Mouse (Mus musculus): Measurements from ENCODE around the gene Brd9. TPM values are rescaled to one million over a fixed set of nuclear protein-coding genes. Genes with fewer than 3 reads are reported as not detected.
"Not testable (repeated sequence)": the region's sequence is repeated elsewhere in the genome, so short reads cannot be mapped to it uniquely, and the experiment has no call there.

The Brd9 gene
- total RNA-seq, 2 experiments from 2014 or later: 54.4 to 112 TPM

- peak; percentile 59 for ATAC-seq (replicated peaks; ENCODE audit: poor library complexity)
Observed at GRCm38 (mm10) chr13:73990325-73990724, 52.7 kb downstream of the Brd9 start.

GRCm38 (mm10) chr13:73990761-73991160, 53.1 kb downstream of the Brd9 start:
- peak; percentile 97 for ATAC-seq (replicated peaks; ENCODE audit: poor library complexity)

- ATAC-seq (replicated peaks; ENCODE audit: poor library complexity): no peak
Observed at GRCm38 (mm10) chr13:73991267-73991666, 53.7 kb downstream of the Brd9 start.

- ATAC-seq (replicated peaks; ENCODE audit: poor library complexity): peak; percentile 54
Observed at GRCm38 (mm10) chr13:73996456-73996855, 58.8 kb downstream of the Brd9 start.

- ATAC-seq (replicated peaks; ENCODE audit: poor library complexity): 0 out of 2 replicates have a peak, but pooled peaks have one; percentile 33
Observed at GRCm38 (mm10) chr13:74000519-74000918, 62.9 kb downstream of the Brd9 start.

- no peak for ATAC-seq (replicated peaks; ENCODE audit: poor library complexity)
Observed at GRCm38 (mm10) chr13:74000961-74001360, 63.4 kb downstream of the Brd9 start.

GRCm38 (mm10) chr13:74001492-74001891, 63.9 kb downstream of the Brd9 start:
- no peak for ATAC-seq (replicated peaks; ENCODE audit: poor library complexity)

- ATAC-seq (replicated peaks; ENCODE audit: poor library complexity): not testable (repeated sequence)
Observed at GRCm38 (mm10) chr13:74006881-74007280, 69.3 kb downstream of the Brd9 start.

GRCm38 (mm10) chr13:74008216-74008615, 70.6 kb downstream of the Brd9 start:
- ATAC-seq (replicated peaks; ENCODE audit: poor library complexity): not testable (repeated sequence)

GRCm38 (mm10) chr13:74008948-74009718, 71.5 kb downstream of the Brd9 start, which contains the start of gene Tppp:
Tppp (plus strand) TSS chr13:74009407.
- peak; percentile 95 for ATAC-seq (replicated peaks; ENCODE audit: poor library complexity)

- ATAC-seq (replicated peaks; ENCODE audit: poor library complexity): peak; percentile 3; the same call in 1 of the 2 replicates
Observed at GRCm38 (mm10) chr13:74009791-74010614, 72.4 kb downstream of the Brd9 start.

Other genes with a start within 250 kb of the Brd9 start
- gene Slc6a19, start 232.9 kb upstream of the Brd9 start, total RNA-seq (2015): not detected in 2 replicates
- gene Slc6a19, start 232.9 kb upstream of the Brd9 start, total RNA-seq (2017): not detected in 2 replicates
- 4.3 and 7.5 TPM in 2 replicates for gene Slc12a7, start 204.7 kb upstream of the Brd9 start, total RNA-seq (2015)
- 3.4 and 3.6 TPM in 2 replicates for gene Slc12a7, start 204.7 kb upstream of the Brd9 start, total RNA-seq (2017)
- gene Nkd2, start 90.2 kb upstream of the Brd9 start, total RNA-seq (2015): not detected in 2 replicates
- not detected in 2 replicates for gene Nkd2, start 90.2 kb upstream of the Brd9 start, total RNA-seq (2017)
- gene Trip13, start within 50 bp of the Brd9 start, total RNA-seq (2015): 60.1 and 62.4 TPM in 2 replicates
- 49.5 and 60.7 TPM in 2 replicates for gene Trip13, start within 50 bp of the Brd9 start, total RNA-seq (2017)
- not detected in 2 replicates for gene Zdhhc11, start 26.0 kb downstream of the Brd9 start, total RNA-seq (2015)
- gene Zdhhc11, start 26.0 kb downstream of the Brd9 start, total RNA-seq (2017): not detected in 2 replicates
- 0.17 TPM in 1 of 2 replicates, not detected in the other for gene Tppp, start 71.6 kb downstream of the Brd9 start, total RNA-seq (2015)
- gene Tppp, start 71.6 kb downstream of the Brd9 start, total RNA-seq (2017): 0.04 and 0.17 TPM in 2 replicates
- gene Cep72, start 124.5 kb downstream of the Brd9 start, total RNA-seq (2015): 9.9 and 13.8 TPM in 2 replicates
- 11.0 and 12.6 TPM in 2 replicates for gene Cep72, start 124.5 kb downstream of the Brd9 start, total RNA-seq (2017)
- not detected in 2 replicates for gene Slc9a3, start 183.6 kb downstream of the Brd9 start, total RNA-seq (2015)
- gene Slc9a3, start 183.6 kb downstream of the Brd9 start, total RNA-seq (2017): not detected in 2 replicates

All from megakaryocyte progenitor cell, adult 5-6 weeks (primary cell).